Mouse (Mus musculus) liver, embryonic 14.5 days (tissue): ENCODE results near the gene Paqr7.

Source experiments
- CTCF ChIP-seq: IDR thresholded peaks from 2 replicates; pipeline ENCODE4 v1.5.1; 2016; ENCODE audit warnings: antibody characterized with exemption, low read depth, control low read depth
- EP300 ChIP-seq: IDR thresholded peaks from 2 replicates; pipeline ENCODE4 v1.6.1; 2016; ENCODE audit warnings: antibody characterized with exemption, low read depth

DNA sequence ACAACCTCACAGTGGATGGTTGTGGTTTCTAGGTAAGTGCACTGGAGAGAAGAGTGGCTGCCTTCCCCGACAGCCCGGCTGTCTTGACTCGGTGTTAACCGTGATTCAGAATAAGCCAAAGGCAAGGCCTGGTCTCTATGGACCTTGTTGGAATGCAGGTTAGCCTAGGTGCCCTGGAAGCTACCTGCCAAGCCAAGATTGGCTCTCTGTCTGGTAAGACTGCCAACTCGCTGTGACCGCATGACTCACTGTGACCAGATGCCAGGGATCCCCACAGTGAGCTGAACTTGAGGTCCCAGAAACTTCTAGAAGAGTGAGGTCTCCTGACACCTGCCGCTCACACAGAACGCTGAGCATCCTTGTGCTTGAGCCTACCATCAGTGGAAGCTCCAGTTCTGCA is 19.6 kb upstream of the Paqr7 start:
- TF ChIP-seq CTCF (no peak), EP300 (no peak)
